Mouse (Mus musculus) spleen, postnatal 0 days (tissue): ENCODE data around the gene Olfr710. TPM values are rescaled to one million over a fixed set of nuclear protein-coding genes. Genes with fewer than 3 reads are reported as not detected.

Source experiments
- polyA plus RNA-seq: library from polyadenylated mRNA; unstranded; fragments of >200 nt; fragmentation: Nextera tagmentation; extraction: Ambion mirVana; gene quantifications from 2 replicates; pipeline ENCODE4 v1.2.1, GENCODE M21; 2015

Gene Olfr710
- polyA plus RNA-seq: not detected in 2 replicates

GRCm38 (mm10) chr7:106948212-106948611, at the start of gene Olfr710:
Olfr710 (minus strand) TSS chr7:106948312.

GRCm38 (mm10) chr7:106975353-106975752, 27.2 kb upstream of the Olfr710 start, which contains the start of gene Olfr711:
Olfr711 (minus strand) TSS chr7:106975453.

GRCm38 (mm10) chr7:106963837-106964236, 15.7 kb upstream of the Olfr710 start, which contains the start of gene Olfr6:
Olfr6 (minus strand) TSS chr7:106963937.

GRCm38 (mm10) chr7:106932119-106932518, 16.0 kb downstream of the Olfr710 start, which contains the start of gene Olfr709-ps1:
Olfr709-ps1 (minus strand) TSS chr7:106932219.

GRCm38 (mm10) chr7:106907676-106908075, 40.4 kb downstream of the Olfr710 start, which contains the start of gene Olfr1532-ps1:
Olfr1532-ps1 (plus strand) TSS chr7:106908001.

GRCm38 (mm10) chr7:106901141-106901540, 47.0 kb downstream of the Olfr710 start, which contains the start of gene Olfr707:
Olfr707 (minus strand) TSS chr7:106901241.

Other genes with a start within 250 kb of the Olfr710 start
- gene Olfr695, start 231.9 kb downstream of the Olfr710 start, polyA plus RNA-seq: not detected in 2 replicates
- not detected in 2 replicates for gene Olfr697, start 205.9 kb downstream of the Olfr710 start, polyA plus RNA-seq
- gene Olfr698, start 192.9 kb downstream of the Olfr710 start, polyA plus RNA-seq: not detected in 2 replicates
- not detected in 2 replicates for gene Olfr699, start 155.1 kb downstream of the Olfr710 start, polyA plus RNA-seq
- gene Olfr700, start 139.5 kb downstream of the Olfr710 start, polyA plus RNA-seq: not detected in 2 replicates
- 0.04 TPM in 1 of 2 replicates, not detected in the other for gene Olfr701, start 134.2 kb downstream of the Olfr710 start, polyA plus RNA-seq
- gene Olfr702, start 114.4 kb downstream of the Olfr710 start, polyA plus RNA-seq: not detected in 2 replicates
- gene Olfr703, start 105.0 kb downstream of the Olfr710 start, polyA plus RNA-seq: not detected in 2 replicates
- gene Olfr704, start 85.1 kb downstream of the Olfr710 start, polyA plus RNA-seq: not detected in 2 replicates
- not detected in 2 replicates for gene Olfr705, start 71.4 kb downstream of the Olfr710 start, polyA plus RNA-seq
- gene Olfr706, start 60.1 kb downstream of the Olfr710 start, polyA plus RNA-seq: not detected in 2 replicates
- not detected in 2 replicates for gene Olfr707, start 47.1 kb downstream of the Olfr710 start, polyA plus RNA-seq
- not detected in 2 replicates for gene Olfr1532-ps1, start 40.3 kb downstream of the Olfr710 start, polyA plus RNA-seq
- gene Olfr709-ps1, start 16.1 kb downstream of the Olfr710 start, polyA plus RNA-seq: not detected in 2 replicates
- gene Olfr6, start 15.6 kb upstream of the Olfr710 start, polyA plus RNA-seq: not detected in 2 replicates
- gene Olfr711, start 27.1 kb upstream of the Olfr710 start, polyA plus RNA-seq: not detected in 2 replicates
- not detected in 2 replicates for gene Olfr2, start 57.8 kb upstream of the Olfr710 start, polyA plus RNA-seq
- not detected in 2 replicates for gene Olfr713, start 82.9 kb upstream of the Olfr710 start, polyA plus RNA-seq
- not detected in 2 replicates for gene Olfr714, start 122.7 kb upstream of the Olfr710 start, polyA plus RNA-seq
- gene Olfr17, start 144.9 kb upstream of the Olfr710 start, polyA plus RNA-seq: not detected in 2 replicates
- not detected in 2 replicates for gene Olfr715b, start 162.1 kb upstream of the Olfr710 start, polyA plus RNA-seq
- not detected in 2 replicates for gene Olfr715, start 182.8 kb upstream of the Olfr710 start, polyA plus RNA-seq
- not detected in 2 replicates for gene Olfr716, start 190.0 kb upstream of the Olfr710 start, polyA plus RNA-seq
- not detected in 2 replicates for gene Nlrp14, start 218.7 kb upstream of the Olfr710 start, polyA plus RNA-seq